Mouse (Mus musculus): ENCODE results near the gene Dync1i1.

Gene Dync1i1

DNA sequence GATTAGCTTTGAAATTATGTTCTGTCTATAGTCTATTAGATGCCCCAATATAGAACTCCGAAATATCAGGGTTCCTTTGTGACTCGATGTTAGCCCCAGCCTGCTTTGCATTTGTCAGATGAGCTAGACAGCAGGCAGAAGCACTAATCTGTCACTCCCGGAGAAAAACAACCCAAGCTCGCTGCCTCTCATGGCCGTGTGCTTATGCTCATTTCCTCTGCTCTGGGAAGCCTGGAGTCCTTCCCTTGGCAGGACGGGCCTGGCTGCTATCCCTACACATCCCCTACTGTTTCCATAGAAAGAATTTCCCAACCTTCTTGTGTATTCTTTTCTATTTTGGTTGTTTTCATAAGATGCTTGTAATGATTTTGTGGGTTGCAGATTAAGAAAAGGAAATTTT is 130.1 kb downstream of the Dync1i1 start:
- no peak for DNase-seq (ENCODE audit: low read depth, low spot score)

DNA sequence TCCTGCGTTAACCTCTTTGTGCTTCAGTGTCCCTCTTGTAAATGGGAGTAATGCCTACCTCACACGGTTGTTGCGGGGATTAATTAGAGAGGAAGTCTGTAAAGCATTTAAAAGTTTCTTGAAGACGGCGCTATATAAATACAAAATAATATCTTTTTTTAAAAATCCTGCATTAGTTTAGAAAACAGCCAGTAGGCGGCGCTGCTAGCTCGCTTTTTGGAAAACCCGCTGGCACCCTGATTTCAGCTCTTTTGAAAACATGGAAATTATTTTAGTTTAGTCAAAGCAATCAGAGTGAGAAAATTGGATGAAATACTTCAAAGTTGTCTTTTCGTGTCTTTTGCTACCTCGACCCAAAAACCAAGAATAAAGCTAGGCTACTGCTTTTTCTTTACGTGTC is 132.9 kb downstream of the Dync1i1 start:
- DNase-seq (ENCODE audit: low read depth, low spot score), result no peak

DNA sequence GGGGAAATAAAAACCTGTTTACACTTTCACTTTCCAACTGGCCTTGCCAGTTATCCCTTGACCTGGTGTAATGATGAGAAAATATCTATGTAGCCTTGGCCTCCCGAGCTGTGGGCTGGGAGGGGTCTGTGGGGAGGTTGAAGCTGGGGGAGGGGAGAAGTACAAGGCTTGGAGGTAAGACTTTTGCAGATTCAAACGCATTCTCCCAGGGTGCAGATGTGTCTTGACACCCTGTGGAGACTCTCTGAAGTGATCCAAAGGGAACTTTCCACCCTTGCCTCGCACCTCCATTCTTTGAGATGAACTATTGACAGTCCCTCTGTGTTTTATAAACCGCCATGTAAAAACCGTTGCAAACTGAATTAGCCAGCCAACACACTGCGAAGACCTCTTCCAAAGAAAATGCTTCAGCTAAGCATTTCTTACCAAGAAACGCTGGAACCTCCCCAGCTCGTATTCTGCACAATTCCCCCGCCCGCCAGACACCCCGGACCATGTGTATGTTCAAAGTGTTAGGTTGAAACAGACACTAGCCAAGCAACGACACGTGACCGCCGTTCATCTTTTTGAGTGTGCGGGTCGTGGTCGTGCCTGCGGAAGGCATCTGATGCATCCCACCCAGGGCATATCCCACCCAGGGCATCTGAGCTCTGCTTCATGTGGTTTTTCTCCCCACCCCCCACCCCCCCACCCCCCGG is 133.6 kb downstream of the Dync1i1 start:
- DNase-seq (ENCODE audit: low read depth, low spot score), result no peak

- no peak for DNase-seq (ENCODE audit: low read depth, low spot score)
Observed at GRCm38 (mm10) chr6:5859630-5860029, 134.2 kb downstream of the Dync1i1 start.

DNA sequence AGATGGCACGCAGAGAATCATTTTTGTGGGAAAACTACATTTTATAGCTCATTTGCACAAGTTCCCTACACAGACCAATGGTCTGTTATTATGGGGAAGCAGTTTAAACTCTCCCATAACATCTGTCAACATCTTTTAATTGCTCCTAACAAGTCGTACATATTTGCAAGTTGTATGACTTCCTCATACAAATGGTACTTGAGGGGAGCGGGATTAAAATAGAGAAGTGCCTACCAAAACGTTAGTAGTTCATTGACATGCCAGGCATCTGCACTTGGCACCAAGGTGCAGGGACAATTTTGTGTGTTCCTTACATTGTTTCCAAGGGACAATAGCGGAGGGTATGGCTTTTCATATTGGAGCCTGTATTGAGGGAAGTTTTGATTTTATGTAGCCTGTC is 140.7 kb downstream of the Dync1i1 start:
- no peak for DNase-seq (ENCODE audit: low read depth, low spot score)

DNA sequence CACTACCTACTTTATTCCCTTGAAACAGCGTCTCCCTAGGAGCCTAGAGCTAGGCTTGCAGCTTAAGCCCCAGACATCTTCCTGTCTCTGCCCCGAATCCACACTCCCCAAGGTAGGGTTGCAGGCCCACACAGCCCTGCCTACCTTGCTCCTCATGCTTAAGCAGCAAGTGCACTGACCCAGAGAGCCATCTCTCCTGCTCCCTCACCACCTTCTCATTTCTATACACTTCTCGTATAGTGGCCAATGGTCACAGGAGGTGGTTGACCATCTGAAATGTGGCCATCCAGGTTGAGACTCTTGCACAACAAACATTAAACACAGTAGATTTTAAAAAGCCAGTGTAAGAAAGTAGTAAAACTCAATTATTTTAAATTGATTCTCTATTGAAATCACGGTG is 141.8 kb downstream of the Dync1i1 start:
- no peak for DNase-seq (ENCODE audit: low read depth, low spot score)

GRCm38 (mm10) chr6:5871060-5871459 is 145.6 kb downstream of the Dync1i1 start:
- DNase-seq (ENCODE audit: low read depth, low spot score), result no peak

GRCm38 (mm10) chr6:5871581-5872298 is 146.3 kb downstream of the Dync1i1 start:
- DNase-seq (ENCODE audit: low read depth, low spot score), result no peak

DNA sequence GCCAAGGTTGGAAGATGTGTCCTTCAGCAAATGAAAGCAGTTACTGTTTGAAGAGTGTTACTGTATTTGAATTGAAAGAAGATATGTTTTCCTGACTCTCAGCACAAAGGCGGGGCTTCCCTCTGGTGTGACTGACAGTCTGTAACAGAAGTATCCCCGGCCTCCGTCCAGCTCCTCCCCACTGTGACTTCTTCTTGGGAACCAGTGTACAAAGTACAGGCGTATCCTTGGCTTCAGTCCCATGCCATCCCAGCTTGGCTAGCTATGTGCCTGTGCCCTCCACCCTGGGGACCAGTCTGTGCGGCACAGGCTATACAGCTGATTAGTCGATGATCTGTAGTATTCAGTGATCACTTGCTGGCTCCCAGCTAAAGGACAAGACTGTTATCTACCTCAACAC is 163.9 kb downstream of the Dync1i1 start:
- DNase-seq (ENCODE audit: low read depth, low spot score), result no peak

- DNase-seq (ENCODE audit: low read depth, low spot score), result no peak
Observed at GRCm38 (mm10) chr6:5911295-5911694, 185.9 kb downstream of the Dync1i1 start.

- no peak for DNase-seq (ENCODE audit: low read depth, low spot score)
Observed at GRCm38 (mm10) chr6:5915028-5915427, 189.6 kb downstream of the Dync1i1 start.

- DNase-seq (ENCODE audit: low read depth, low spot score), result no peak
Observed at GRCm38 (mm10) chr6:5920670-5921069, 195.2 kb downstream of the Dync1i1 start.

DNA sequence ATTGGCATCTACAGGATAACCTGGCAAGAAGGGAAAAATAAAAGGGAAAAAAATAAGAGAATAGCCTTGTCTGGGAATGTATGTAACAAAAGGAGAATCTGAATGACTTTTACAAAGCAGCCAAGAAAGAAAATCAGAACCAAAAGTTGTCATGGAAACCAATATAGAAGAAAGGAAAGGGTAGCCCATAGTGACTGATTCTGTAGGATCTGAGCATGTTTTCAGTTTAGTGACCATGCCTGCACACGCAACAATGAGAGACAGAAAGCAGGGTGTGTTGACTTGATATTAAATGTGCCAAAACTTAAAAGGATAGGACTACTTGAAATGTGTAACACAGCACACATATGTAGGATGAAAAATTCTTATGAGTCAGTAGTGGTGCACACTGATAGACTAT is 197.2 kb downstream of the Dync1i1 start:
- DNase-seq (ENCODE audit: low read depth, low spot score), result no peak

GRCm38 (mm10) chr6:5923148-5923547 is 197.7 kb downstream of the Dync1i1 start:
- no peak for DNase-seq (ENCODE audit: low read depth, low spot score)

DNA sequence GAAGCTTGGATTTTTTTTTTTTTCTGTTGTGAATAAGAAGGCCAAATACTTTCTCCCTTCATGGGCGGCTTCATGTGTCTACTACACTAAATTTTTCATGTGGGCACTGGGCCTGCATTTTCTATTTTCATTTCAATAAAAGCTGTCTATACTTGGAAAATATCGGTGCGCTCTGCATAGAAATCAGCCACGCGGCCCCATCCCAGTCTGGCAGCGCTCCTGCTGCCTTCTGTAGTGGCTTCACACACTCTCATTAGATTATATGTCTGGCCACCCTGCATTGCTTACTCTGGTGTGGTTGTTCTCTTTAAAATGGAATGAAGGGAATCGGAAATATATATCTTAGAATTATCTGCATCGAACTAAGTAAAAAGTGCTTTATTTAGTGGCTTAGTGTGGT is 204.7 kb downstream of the Dync1i1 start:
- DNase-seq (ENCODE audit: low read depth, low spot score), result no peak

GRCm38 (mm10) chr6:5935587-5936353 is 210.3 kb downstream of the Dync1i1 start:
- DNase-seq (ENCODE audit: low read depth, low spot score), result no peak

- DNase-seq (ENCODE audit: low read depth, low spot score), result no peak
Observed at GRCm38 (mm10) chr6:5949812-5950392, 224.5 kb downstream of the Dync1i1 start.

DNA sequence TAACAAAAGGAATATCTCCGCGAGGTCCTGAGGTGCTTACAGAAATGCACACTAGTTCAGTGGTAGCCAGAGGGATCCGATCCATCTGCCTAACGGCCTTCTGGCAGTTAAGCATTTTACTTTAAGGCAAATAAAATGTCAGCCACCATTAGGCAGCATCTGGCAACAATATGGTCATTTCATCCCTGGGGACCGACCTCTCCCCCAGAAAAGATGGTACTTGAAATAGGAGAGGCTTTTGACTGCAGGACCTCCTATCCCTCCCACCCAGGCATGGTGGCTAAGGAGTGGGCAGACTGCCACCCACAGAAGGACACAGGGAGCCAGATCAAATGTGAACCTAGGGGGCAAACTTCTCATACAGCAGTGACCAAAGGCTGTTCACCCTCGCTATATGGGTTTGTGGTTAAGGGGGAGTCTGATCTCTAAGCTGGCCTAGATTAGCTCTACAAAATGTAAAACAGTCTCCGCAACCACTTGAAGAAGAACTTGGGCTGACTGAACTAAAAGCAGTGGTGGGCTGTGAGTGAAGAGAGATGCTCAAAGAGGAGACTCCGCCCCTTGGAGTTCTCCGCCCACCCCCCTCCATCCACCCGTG is 231.0 kb downstream of the Dync1i1 start:
- no peak for DNase-seq (ENCODE audit: low read depth, low spot score)

DNA sequence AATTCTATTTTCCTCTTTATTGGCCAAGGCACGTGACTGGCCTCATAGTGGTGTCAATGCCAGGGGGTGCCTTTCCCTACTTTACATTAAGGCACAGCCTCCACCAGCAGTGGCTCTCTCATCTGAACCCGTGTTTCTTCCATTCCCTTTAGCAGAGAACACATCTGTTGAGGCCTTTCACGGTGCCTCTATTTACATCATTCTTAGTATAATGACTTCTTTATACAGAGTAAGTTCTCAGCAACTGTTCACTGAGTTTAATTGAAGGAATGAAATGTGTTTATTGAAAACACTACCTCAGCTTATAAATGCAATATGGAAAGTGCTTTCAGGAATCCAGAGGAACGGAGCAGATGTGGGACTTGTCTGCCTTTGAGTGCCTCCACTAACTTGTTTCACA is 235.3 kb downstream of the Dync1i1 start:
- DNase-seq (ENCODE audit: low read depth, low spot score), result no peak

- DNase-seq (ENCODE audit: low read depth, low spot score), result no peak
Observed at GRCm38 (mm10) chr6:5961960-5962359, 236.5 kb downstream of the Dync1i1 start.

- DNase-seq (ENCODE audit: low read depth, low spot score), result no peak
Observed at GRCm38 (mm10) chr6:5966376-5966775, 240.9 kb downstream of the Dync1i1 start.

Data from CD4-positive helper T cell, adult 2 months (primary cell).